Mouse (Mus musculus) brain, embryonic 14.5 days (tissue): ENCODE measurements around the gene Wnt16. TPM values are rescaled to one million over a fixed set of nuclear protein-coding genes. Genes with fewer than 3 reads are reported as not detected.

Source experiments
- DNase-seq: peaks from one replicate; pipeline ENCODE4 v3.0.0-alpha.2; 2011; ENCODE audit warnings: low read depth
- CTCF ChIP-seq: fragments of 200-500 bp; IDR thresholded peaks from 2 replicates; pipeline ENCODE4 v1.5.1; 2012; ENCODE audit warnings: inconsistent platforms, mild to moderate bottlenecking, moderate library complexity, borderline replicate concordance; ENCODE audit not compliant: insufficient read depth, insufficient read length; ENCODE audit errors: extremely low read depth
- POLR2A ChIP-seq: fragments of 200-500 bp; IDR thresholded peaks from 2 replicates; pipeline ENCODE4 v1.6.1; 2012; ENCODE audit warnings: mild to moderate bottlenecking, inconsistent platforms, borderline replicate concordance; ENCODE audit not compliant: poor library complexity, insufficient read depth, insufficient read length, severe bottlenecking; ENCODE audit errors: extremely low read depth
- polyA plus RNA-seq: library from polyadenylated mRNA; depleted of rRNA; stranded (reverse); fragments of >200 nt; gene quantifications from 2 replicates; pipeline ENCODE4 v1.2.3, GENCODE M21; 2012

The Wnt16 gene
- polyA plus RNA-seq, 1 experiment: 0.75 TPM

- no peak for TF ChIP-seq CTCF
- TF ChIP-seq POLR2A: no peak
Measured at GRCm38 (mm10) chr6:22280217-22280861, 7.7 kb upstream of the Wnt16 start.

GRCm38 (mm10) chr6:22282405-22282804 lies 5.6 kb upstream of the Wnt16 start:
- TF ChIP-seq POLR2A: no peak
- TF ChIP-seq CTCF: no peak

More at GRCm38 (mm10) chr6:22280217-22280861, 7.7 kb upstream of the Wnt16 start:
- DNase-seq: peak; percentile 59

GRCm38 (mm10) chr6:22288737-22289460 lies 872 bp downstream of the Wnt16 start:
- TF ChIP-seq POLR2A (no peak), CTCF (peak; percentile 30; the same call in 1 of the 2 replicates)
- peak; percentile 75 for DNase-seq

More at GRCm38 (mm10) chr6:22282405-22282804, 5.6 kb upstream of the Wnt16 start:
- DNase-seq: no peak

- DNase-seq: no peak
- TF ChIP-seq POLR2A (no peak), CTCF (no peak)
Measured at GRCm38 (mm10) chr6:22289461-22290021, 1.5 kb downstream of the Wnt16 start.

- no peak for DNase-seq
- TF ChIP-seq CTCF (no peak), POLR2A (no peak)
Measured at GRCm38 (mm10) chr6:22290790-22291189, 2.8 kb downstream of the Wnt16 start.

GRCm38 (mm10) chr6:22292056-22292455 lies 4.0 kb downstream of the Wnt16 start:
- DNase-seq: peak; percentile 9

GRCm38 (mm10) chr6:22293922-22294321 lies 5.9 kb downstream of the Wnt16 start:
- TF ChIP-seq CTCF (no peak), POLR2A (no peak)
- no peak for DNase-seq

More at GRCm38 (mm10) chr6:22292056-22292455, 4.0 kb downstream of the Wnt16 start:
- TF ChIP-seq POLR2A: no peak
- no peak for TF ChIP-seq CTCF

GRCm38 (mm10) chr6:22297028-22297427 lies 9.0 kb downstream of the Wnt16 start:
- no peak for TF ChIP-seq CTCF
- TF ChIP-seq POLR2A: no peak
- no peak for DNase-seq

GRCm38 (mm10) chr6:22298059-22298458 lies 10.0 kb downstream of the Wnt16 start:
- TF ChIP-seq CTCF (no peak), POLR2A (no peak)
- DNase-seq: no peak

GRCm38 (mm10) chr6:22325364-22326072 lies 37.5 kb downstream of the Wnt16 start:
- TF ChIP-seq CTCF: peak; percentile 97
- no peak for TF ChIP-seq POLR2A
- peak; percentile 88 for DNase-seq

GRCm38 (mm10) chr6:22326289-22326688 lies 38.3 kb downstream of the Wnt16 start:
- no peak for DNase-seq
- no peak for TF ChIP-seq CTCF
- no peak for TF ChIP-seq POLR2A

GRCm38 (mm10) chr6:22327091-22327490 lies 39.1 kb downstream of the Wnt16 start:
- TF ChIP-seq POLR2A (no peak), CTCF (no peak)
- peak; percentile 48 for DNase-seq

- no peak for DNase-seq
Measured at GRCm38 (mm10) chr6:22327931-22328330, 39.9 kb downstream of the Wnt16 start.

More at GRCm38 (mm10) chr6:22327931-22328330, 39.9 kb downstream of the Wnt16 start:
- TF ChIP-seq CTCF: no peak
- TF ChIP-seq POLR2A: no peak
